ENCODE assay signal across 16 mouse cellular contexts in the genomic region with DNA sequence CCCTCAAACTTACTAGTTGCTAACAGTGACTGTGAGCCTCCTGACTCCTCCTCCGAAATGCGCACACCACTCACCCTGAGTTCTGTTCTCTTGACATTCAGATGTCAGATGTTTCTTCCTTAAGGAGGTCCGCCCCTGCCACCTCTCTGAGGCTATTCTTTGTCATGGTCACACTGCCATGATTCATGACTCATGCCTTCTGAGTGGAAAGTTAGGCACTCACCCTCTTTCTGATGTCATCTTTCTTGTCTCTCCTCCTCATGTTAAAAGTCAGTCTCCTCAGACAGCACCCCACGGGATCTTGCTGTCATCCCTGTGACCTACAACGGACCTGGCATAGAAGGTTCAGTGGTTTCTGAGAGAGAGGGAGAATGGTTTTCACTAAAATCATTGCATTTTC. TPM values are rescaled to one million over a fixed set of nuclear protein-coding genes. Genes with fewer than 3 reads are reported as not detected.
DNase-seq lines count a peak whose midpoint lies in the region; ATAC-seq and TF ChIP-seq lines count a peak whose summit lies in the region.
"Had no signal": no experiment of that assay in that cellular context is flagged by ENCODE, and none has a peak within 500 bp of the region (broad histone marks: within the 10 kb centered on the region; RNA-seq: fewer than 3 reads in every experiment).

No protein-coding gene starts in this region.

- no peak for ATAC-seq in heart, postnatal 0 days (ENCODE audit: insufficient read depth, low read depth)
- ATAC-seq: forebrain, embryonic 13.5 days; liver, embryonic 12.5 days; midbrain, embryonic 16.5 days had no signal

- no peak overlapping the region for H3K4me2 ChIP-seq in heart, postnatal 0 days (ENCODE audit: low read depth, low read length)
- no peak overlapping the region for H3K4me2 ChIP-seq in CH12.LX (ENCODE audit: insufficient read depth, low read depth, poor library complexity, severe bottlenecking)
- H3K4me2 ChIP-seq: forebrain, embryonic 13.5 days; liver, embryonic 12.5 days had no signal

- H3K4me1 ChIP-seq in heart, postnatal 0 days (ENCODE audit: control insufficient read depth, insufficient read depth), result peaks cover 23% of the 10 kb centered on the region; the same call in 1 of the 2 replicates
- H3K4me1 ChIP-seq in CH12.LX (ENCODE audit: control insufficient read depth in 1 of 2, insufficient read depth in 2 of 2), result peaks cover 0 to 30% of the 10 kb centered on the region in 2 experiments; a peak in 2 of 4 replicates

- TF ChIP-seq POLR2A in CH12.LX (IDR thresholded peaks at IDR 0.05; ENCODE audit: low read depth, low read length), result no peak

- DNase-seq in cerebellum, adult 11-12 months, result peak; percentile 37
- no peak for DNase-seq in cerebellum, adult 9-10 months
- DNase-seq in heart, postnatal 0 days (ENCODE audit: low spot score), result no peak
- DNase-seq in heart, postnatal 25 days (ENCODE audit: low spot score), result no peak
- peak; percentile 46 for DNase-seq in CH12.LX (ENCODE audit: extremely low read depth)
- peak; percentile 75 for DNase-seq in brain, adult 2 months (ENCODE audit: low read depth, low spot score)
- DNase-seq in layer of hippocampus, adult 11-12 months (ENCODE audit: low spot score), result no peak
- DNase-seq in urinary bladder, adult 2 months (ENCODE audit: low spot score), result no peak
- DNase-seq: lung, postnatal 36 days; right cerebral cortex, postnatal 14 days; thymus, postnatal 36 days had no signal

- H3K27ac ChIP-seq in heart, postnatal 0 days (ENCODE audit: low read depth), result peak overlapping the region; percentile 96
- no peak overlapping the region for H3K27ac ChIP-seq in CH12.LX (ENCODE audit: insufficient read depth, low read depth)
- H3K27ac ChIP-seq: forebrain, embryonic 13.5 days; kidney, postnatal 0 days; liver, embryonic 12.5 days had no signal

- no peak overlapping the region for H3K4me3 ChIP-seq in heart, postnatal 0 days (ENCODE audit: low read depth, low read length)
- no peak overlapping the region for H3K4me3 ChIP-seq in CH12.LX (replicated peaks in 1 of 3; ENCODE audit: low read depth in 2 of 3, low read length in 2 of 3, poor library complexity in 1 of 3)
- H3K4me3 ChIP-seq: forebrain, embryonic 13.5 days; liver, embryonic 12.5 days had no signal

- 71% methylated on average over 5 of the region's 5 CpGs for WGBS in heart, postnatal 0 days

- no peaks in the 10 kb centered on the region for H3K9me3 ChIP-seq in heart, postnatal 0 days (replicated peaks; ENCODE audit: control insufficient read depth, low read length)
- H3K9me3 ChIP-seq in CH12.LX (replicated peaks; ENCODE audit: low read length), result peaks cover 5% of the 10 kb centered on the region
- H3K9me3 ChIP-seq: forebrain, embryonic 13.5 days had no signal

- no peak for TF ChIP-seq EP300 in heart, postnatal 0 days (IDR thresholded peaks at IDR 0.05; ENCODE audit: low read depth)
- TF ChIP-seq EP300 in CH12.LX (IDR thresholded peaks at IDR 0.05; ENCODE audit: low read length), result no peak

- TF ChIP-seq CTCF in heart, postnatal 0 days (IDR thresholded peaks at IDR 0.05; ENCODE audit: low read depth), result no peak
- TF ChIP-seq CTCF in CH12.LX (conservative IDR thresholded peaks at IDR 0.05 in 1 of 2, IDR thresholded peaks at IDR 0.05 in 1 of 2; ENCODE audit: low read depth in 2 of 2, low read length in 2 of 2), result no peak

- in situ Hi-C loops in CH12.LX (cut with MboI; ENCODE audit: low pct_ligation_motif_present, low pct_unique_long_range_greater_than_20kb, low sequenced_read_pairs), result no loop called here

- H3K27me3 ChIP-seq in heart, postnatal 0 days (ENCODE audit: control insufficient read depth, insufficient read depth, low read length), result no peaks in the 10 kb centered on the region
- H3K27me3 ChIP-seq in CH12.LX (replicated peaks), result peaks cover 87% of the 10 kb centered on the region
- H3K27me3 ChIP-seq: forebrain, embryonic 13.5 days had no signal

- no peaks in the 10 kb centered on the region for H3K79me2 ChIP-seq in CH12.LX (replicated peaks; ENCODE audit: control insufficient read depth, extremely low read depth, insufficient read depth, poor library complexity, severe bottlenecking)

- peaks cover 50% of the 10 kb centered on the region for H3K36me3 ChIP-seq in heart, postnatal 0 days (replicated peaks; ENCODE audit: control insufficient read depth, insufficient read depth, low read length)
- no peaks in the 10 kb centered on the region for H3K36me3 ChIP-seq in CH12.LX (replicated peaks in 1 of 2; ENCODE audit: control insufficient read depth in 1 of 2, insufficient read depth in 1 of 2, low read length in 1 of 2)
- H3K36me3 ChIP-seq: liver, embryonic 12.5 days had no signal

- intact Hi-C loops in heart, postnatal 25 days (cut with DNase I), result no loop called here

- dilution Hi-C loops in CH12.LX (cut with MboI; ENCODE audit: extremely low pct_ligation_motif_present, extremely low pct_unique_long_range_greater_than_20kb, low sequenced_read_pairs), result no loop called here

- no peak overlapping the region; the same call in 1 of the 2 replicates for H3K9ac ChIP-seq in heart, postnatal 0 days (replicated peaks; ENCODE audit: low read depth, low read length)
- H3K9ac ChIP-seq in CH12.LX (ENCODE audit: insufficient read depth, low read depth), result no peak overlapping the region
- H3K9ac ChIP-seq: forebrain, embryonic 13.5 days; liver, embryonic 12.5 days had no signal

- no peak for TF ChIP-seq RAD21 in CH12.LX (IDR thresholded peaks at IDR 0.05; ENCODE audit: low read depth, low read length)

TF ChIP-seq in CH12.LX, 34 proteins besides CTCF, POLR2A, EP300 and RAD21:
- TF ChIP-seq RCOR1 (conservative IDR thresholded peaks at IDR 0.05; ENCODE audit: low read depth, low read length) (no peak), ELF1 (IDR thresholded peaks at IDR 0.05; ENCODE audit: low read depth, low read length) (no peak), ETS1 (conservative IDR thresholded peaks at IDR 0.05; ENCODE audit: low read depth, low read length) (peak; percentile 74), MXI1 (IDR thresholded peaks at IDR 0.05; ENCODE audit: low read depth, low read length) (no peak), JUND (conservative IDR thresholded peaks at IDR 0.05; ENCODE audit: low read depth, low read length) (0 out of 2 replicates have a peak, but pooled peaks have one; percentile 23), BHLHE40 (IDR thresholded peaks at IDR 0.05; ENCODE audit: low read depth, low read length) (peak; percentile 48)
TF ChIP-seq in CH12.LX: peak in this region for 3.

RNA-seq across cellular contexts. Expression of a gene that starts 10.6 kb away (rescaled TPM):
- total RNA-seq in heart, postnatal 0 days (2014; rRNA removed; ENCODE audit: low replicate concordance), result 140 and 178 TPM in 2 replicates
- 38.4 and 45.1 TPM in 2 replicates for polyA plus RNA-seq in heart, postnatal 0 days (2015; fragmentation: Nextera tagmentation; extraction: Ambion mirVana)
- total RNA-seq in heart, postnatal 25 days (2021), result 100 to 1,000 TPM; 125 to 136 TPM
- total RNA-seq in CH12.LX (2012; rRNA removed) (not detected in 2 replicates), CH12.LX (2014; rRNA removed) (not detected in 2 replicates)
- polyA plus RNA-seq in CH12.LX (2012; ENCODE audit: insufficient read length, low read depth), result not detected in 2 replicates
- polyA plus RNA-seq in urinary bladder, adult 2 months (2012; rRNA removed), result 0.11 and 0.22 TPM in 2 replicates
- total RNA-seq: neutrophil, adult 5-6 weeks had no signal
- polyA plus RNA-seq: forebrain, embryonic 13.5 days; midbrain, embryonic 16.5 days had no signal

RNA-seq across cellular contexts. Expression of a gene that starts 28.3 kb away (rescaled TPM):
- 23.8 and 96.9 TPM in 2 replicates for total RNA-seq in heart, postnatal 0 days (2014; rRNA removed; ENCODE audit: low replicate concordance)
- 4.0 and 4.2 TPM in 2 replicates for polyA plus RNA-seq in heart, postnatal 0 days (2015; fragmentation: Nextera tagmentation; extraction: Ambion mirVana)
- 10 to 100 TPM in 1 of 2 experiments, 1 to 10 TPM in 1; 10.0 to 13.3 TPM for total RNA-seq in heart, postnatal 25 days (2021)
- total RNA-seq in CH12.LX (2012; rRNA removed), result 15.5 and 15.7 TPM in 2 replicates
- total RNA-seq in CH12.LX (2014; rRNA removed), result 5.7 and 8.6 TPM in 2 replicates
- polyA plus RNA-seq in CH12.LX (2012; ENCODE audit: insufficient read length, low read depth), result 7.8 and 8.1 TPM in 2 replicates
- 15.6 and 26.4 TPM in 2 replicates for polyA plus RNA-seq in urinary bladder, adult 2 months (2012; rRNA removed)

RNA-seq across cellular contexts. Expression of a gene that starts 56.9 kb away (rescaled TPM):
- total RNA-seq in heart, postnatal 0 days (2014; rRNA removed; ENCODE audit: low replicate concordance), result 1.5 and 5.2 TPM in 2 replicates
- 4.1 and 4.7 TPM in 2 replicates for polyA plus RNA-seq in heart, postnatal 0 days (2015; fragmentation: Nextera tagmentation; extraction: Ambion mirVana)
- total RNA-seq in heart, postnatal 25 days (2021), result 1 to 10 TPM; 3.0 to 5.1 TPM
- not detected in 2 replicates for total RNA-seq in CH12.LX (2012; rRNA removed)
- not detected in 2 replicates for total RNA-seq in CH12.LX (2014; rRNA removed)
- polyA plus RNA-seq in CH12.LX (2012; ENCODE audit: insufficient read length, low read depth), result 0.06 and 0.08 TPM in 2 replicates
- polyA plus RNA-seq in urinary bladder, adult 2 months (2012; rRNA removed), result 2.9 and 3.1 TPM in 2 replicates

Comparison
In these comparisons a context has a peak if more than half of its experiments do, and no peak if none do; other contexts are left out.
1. DNase-seq: peak in cerebellum, adult 11-12 months (single experiment), CH12.LX (single experiment) and brain, adult 2 months (single experiment); none in cerebellum, adult 9-10 months (single experiment), heart, postnatal 0 days (single experiment), heart, postnatal 25 days (single experiment), layer of hippocampus, adult 11-12 months (single experiment) and urinary bladder, adult 2 months (single experiment).
2. RNA of a gene that starts 10.6 kb away (total RNA-seq): 140 to 178 TPM in heart, postnatal 0 days and 125 to 136 TPM in heart, postnatal 25 days; not detected in CH12.LX; every median in the first group is over 100 times any median in the second.